Mouse (Mus musculus): ENCODE measurements around the gene Cux2. TPM values are rescaled to one million over a fixed set of nuclear protein-coding genes. Genes with fewer than 3 reads are reported as not detected.

Cux2 gene
- total and polyA plus RNA-seq, 2 experiments from 2014 or later: 16.7 to 44.0 TPM

DNA sequence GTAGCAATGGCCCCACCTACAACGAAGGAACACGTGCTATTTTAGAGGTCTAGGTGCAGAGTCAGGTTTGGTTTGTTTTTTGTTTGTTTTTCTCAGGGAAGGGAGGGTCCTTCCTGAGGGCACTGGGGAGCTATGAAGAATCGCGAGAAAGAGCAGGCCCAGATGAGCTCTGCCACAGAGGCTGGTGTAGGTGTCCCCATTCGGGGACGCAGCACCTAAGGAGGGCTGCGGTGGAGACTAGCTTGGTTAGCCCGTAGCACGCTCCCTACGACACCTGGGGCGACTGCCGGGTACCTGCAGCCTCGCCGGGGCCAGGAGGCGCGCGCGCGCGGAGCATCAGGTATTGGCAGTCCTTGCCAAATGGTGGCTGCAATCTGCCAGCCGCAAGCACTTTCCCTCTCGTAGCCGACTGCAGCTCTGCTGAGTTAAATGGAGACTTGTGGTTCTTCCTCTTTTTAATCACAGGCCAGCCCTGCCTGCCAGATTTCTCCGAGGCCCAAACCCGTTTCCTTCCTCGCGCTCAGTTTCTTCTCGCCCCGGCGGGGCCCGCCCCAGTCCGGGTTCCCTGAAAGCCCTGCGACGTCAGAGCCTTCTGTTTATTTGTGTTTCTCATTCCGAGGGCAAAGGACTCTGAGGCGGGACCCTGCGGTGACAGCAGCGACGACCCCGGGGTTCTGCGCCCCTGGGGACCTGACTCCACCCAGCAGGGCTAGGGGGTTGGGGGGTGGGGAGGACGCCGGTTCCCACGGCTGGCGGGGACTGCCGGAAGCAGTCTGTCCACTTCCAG is 211.4 kb downstream of the Cux2 start:
- ATAC-seq (no peak), DNase-seq (peak; percentile 57)
- Histone ChIP-seq H3K27me3 (ENCODE audit: insufficient read depth, low read length) (no peaks in the 10 kb centered on the region; the same call in 1 of the 2 replicates), H3K9me3 (ENCODE audit: low read length) (no peaks in the 10 kb centered on the region), H3K4me3 (ENCODE audit: low read depth, low read length) (peak overlapping the region; percentile 31), H3K27ac (ENCODE audit: low read depth, low read length) (no peak overlapping the region), H3K36me3 (ENCODE audit: insufficient read depth) (no peaks in the 10 kb centered on the region), H3K9ac (peak overlapping the region; percentile 33; the same call in 1 of the 2 replicates), H3K4me1 (ENCODE audit: insufficient read depth) (peaks cover 17% of the 10 kb centered on the region), H3K4me2 (ENCODE audit: low read depth) (peak overlapping the region; percentile 95)
- WGBS: 1% methylated on average over 46 of the region's 46 CpGs
- no peak for TF ChIP-seq CTCF (IDR thresholded peaks at IDR 0.05; ENCODE audit: low read depth)

DNA sequence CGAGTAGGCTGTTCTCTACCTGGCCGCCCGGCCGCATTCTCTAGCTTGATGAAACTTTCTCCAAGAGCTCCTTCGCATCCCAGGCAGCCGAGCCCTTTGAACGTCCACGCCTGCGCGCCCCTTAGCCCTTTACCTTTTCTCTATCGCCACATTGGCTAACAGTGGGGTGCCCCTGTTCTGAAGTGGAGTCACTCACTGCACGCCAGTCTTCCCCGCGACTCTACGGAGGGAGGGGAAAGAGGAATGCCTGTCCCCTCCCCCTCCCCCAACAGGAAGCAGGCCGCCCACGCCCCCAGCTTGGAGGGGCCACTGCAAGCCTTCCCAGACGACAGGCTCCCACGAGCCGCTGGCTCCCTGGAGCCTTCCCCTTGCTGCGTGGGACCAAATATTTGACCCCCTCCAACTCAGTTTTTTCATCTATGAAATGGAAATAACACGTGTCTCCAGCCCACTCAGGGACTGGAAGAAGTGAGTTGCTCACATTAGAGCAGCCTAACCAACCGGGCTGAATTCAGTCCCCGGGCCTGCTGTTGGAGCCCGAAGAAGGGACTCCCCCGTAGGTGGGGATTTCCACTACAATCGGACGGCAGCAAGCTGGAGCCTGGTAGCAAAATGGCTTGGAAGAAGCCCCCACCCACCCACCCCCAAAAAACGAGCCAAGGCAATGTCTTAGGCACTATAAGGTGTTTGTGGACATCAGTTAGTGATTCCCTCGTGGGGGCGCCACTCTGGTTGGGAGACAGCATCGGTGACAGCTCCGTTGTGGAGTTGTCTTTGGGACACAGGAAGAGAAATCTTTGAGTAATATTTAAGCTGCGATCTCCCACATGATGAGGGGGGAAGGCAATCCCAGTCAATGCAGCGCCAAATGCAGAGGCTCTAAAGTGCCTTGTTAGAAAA is 212.2 kb downstream of the Cux2 start, which contains the start of gene Sh2b3:
Gene Sh2b3 (minus strand): TSS at position 206 of the 900 bp plus-strand sequence.
- ATAC-seq: 0 out of 2 replicates have a peak, but pooled peaks have one; percentile 8

DNA sequence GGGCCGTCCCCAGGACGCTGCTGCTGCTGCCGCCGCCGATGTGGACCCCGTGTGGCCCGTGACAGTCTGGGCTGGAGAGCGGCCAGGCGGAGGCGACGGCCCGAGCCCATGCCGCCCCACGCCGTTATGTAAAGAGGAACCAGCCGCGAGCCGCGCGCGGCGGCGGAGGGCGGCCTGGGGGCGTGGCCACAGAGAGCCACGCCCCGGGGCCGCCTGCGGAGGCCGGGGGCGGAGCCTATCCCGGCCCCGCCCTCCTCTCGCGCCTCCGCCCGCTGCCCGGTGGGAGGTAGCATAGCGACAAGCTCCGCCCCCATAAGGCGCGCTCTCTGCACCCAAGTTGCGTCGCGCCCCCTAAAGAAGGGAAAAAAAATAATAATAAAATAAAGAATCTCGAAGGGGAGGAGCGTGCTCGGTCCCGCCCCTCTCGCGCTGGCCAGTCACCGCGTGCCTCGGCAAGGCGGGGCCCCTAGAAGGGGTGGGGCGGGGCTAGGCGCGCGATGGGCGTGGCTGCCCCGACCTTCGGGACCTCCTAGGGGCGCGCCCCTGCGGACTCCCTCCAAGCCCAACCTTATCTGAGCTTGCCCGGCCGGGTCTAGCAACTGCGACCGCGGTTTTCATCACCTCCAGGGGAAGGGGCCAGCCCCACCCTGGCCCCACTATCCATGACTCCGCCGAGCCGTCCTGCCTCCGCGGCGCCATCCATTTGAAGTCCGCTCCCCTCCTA is 213.0 kb downstream of the Cux2 start:
- DNase-seq: peak; percentile 87
- ATAC-seq: peak; percentile 72
- H3K9ac ChIP-seq: peak overlapping the region; percentile 69
- H3K27ac ChIP-seq (ENCODE audit: low read depth, low read length): peak overlapping the region; percentile 50; the same call in 1 of the 2 replicates
- H3K9me3 ChIP-seq (ENCODE audit: low read length): no peaks in the 10 kb centered on the region
- peak overlapping the region; percentile 95 for H3K4me2 ChIP-seq (ENCODE audit: low read depth)
- H3K36me3 ChIP-seq (ENCODE audit: insufficient read depth): no peaks in the 10 kb centered on the region
- TF ChIP-seq CTCF (IDR thresholded peaks at IDR 0.05; ENCODE audit: low read depth): no peak
- peak overlapping the region; percentile 80 for H3K4me3 ChIP-seq (ENCODE audit: low read depth, low read length)
- H3K27me3 ChIP-seq (ENCODE audit: insufficient read depth, low read length): no peaks in the 10 kb centered on the region; the same call in 1 of the 2 replicates
- 1% methylated on average over 63 of the region's 77 CpGs for WGBS
- peaks cover 17% of the 10 kb centered on the region for H3K4me1 ChIP-seq (ENCODE audit: insufficient read depth)

More for the DNA sequence above, 212.2 kb downstream of the Cux2 start, which contains the start of gene Sh2b3:
- Histone ChIP-seq H3K4me2 (ENCODE audit: low read depth) (peak within 1 kb of the TSS; percentile 95), H3K4me3 (ENCODE audit: low read depth, low read length) (peak within 1 kb of the TSS; percentile 80), H3K27me3 (ENCODE audit: insufficient read depth, low read length) (no peaks in the 10 kb centered on the region; the same call in 1 of the 2 replicates), H3K9ac (peak within 1 kb of the TSS; percentile 69), H3K27ac (ENCODE audit: low read depth, low read length) (peak within 1 kb of the TSS; percentile 50; the same call in 1 of the 2 replicates), H3K9me3 (ENCODE audit: low read length) (no peaks in the 10 kb centered on the region), H3K4me1 (ENCODE audit: insufficient read depth) (peaks cover 17% of the 10 kb centered on the region), H3K36me3 (ENCODE audit: insufficient read depth) (no peaks in the 10 kb centered on the region)
- WGBS: 2% methylated on average over 35 of the region's 35 CpGs
- TF ChIP-seq CTCF (IDR thresholded peaks at IDR 0.05; ENCODE audit: low read depth): peak; percentile 23
- no peak for DNase-seq

DNA sequence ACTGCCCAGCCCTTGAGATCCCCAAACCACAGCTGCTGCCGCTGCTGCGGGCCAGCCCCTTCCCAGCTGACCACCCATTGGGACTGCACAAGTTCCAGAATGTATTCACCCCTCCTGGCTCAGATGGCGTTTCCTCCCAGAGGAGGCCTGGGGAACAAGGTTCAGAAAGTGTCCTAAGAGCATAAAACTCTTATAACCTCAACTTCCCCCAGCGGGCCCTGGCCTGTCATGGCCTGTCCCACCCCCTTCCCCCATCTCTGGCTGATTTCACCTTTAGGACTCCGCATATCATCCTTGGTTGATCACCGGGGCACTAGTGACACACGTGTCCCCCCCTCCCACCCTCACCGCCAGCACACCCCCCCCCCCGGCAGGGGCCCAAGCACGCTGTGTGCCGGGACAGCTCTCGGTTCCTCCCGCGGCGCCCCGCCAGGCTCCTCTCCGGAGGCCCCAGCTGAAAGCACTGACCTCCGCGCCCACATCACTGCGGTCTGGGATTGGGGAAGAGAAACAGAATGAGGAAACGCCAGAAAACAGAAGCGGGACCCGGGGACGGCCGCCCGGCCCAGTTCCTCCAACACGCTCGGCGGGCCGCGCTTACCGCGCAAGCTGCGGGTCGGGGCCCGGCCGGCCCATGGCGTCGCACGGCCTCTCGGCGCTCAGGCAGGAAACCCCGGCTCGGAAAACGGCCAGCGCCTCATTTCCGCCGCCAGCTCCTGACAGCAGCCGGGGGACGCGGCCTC is 213.8 kb downstream of the Cux2 start:
- H3K4me3 ChIP-seq (ENCODE audit: low read depth, low read length): peak overlapping the region; percentile 80
- no peaks in the 10 kb centered on the region for H3K9me3 ChIP-seq (ENCODE audit: low read length)
- DNase-seq (no peak), ATAC-seq (0 out of 2 replicates have a peak, but pooled peaks have one; percentile 1)
- peak overlapping the region; percentile 95 for H3K4me2 ChIP-seq (ENCODE audit: low read depth)
- H3K36me3 ChIP-seq (ENCODE audit: insufficient read depth): no peaks in the 10 kb centered on the region
- TF ChIP-seq CTCF (IDR thresholded peaks at IDR 0.05; ENCODE audit: low read depth): no peak
- H3K9ac ChIP-seq: peak overlapping the region; percentile 69
- no peaks in the 10 kb centered on the region; the same call in 1 of the 2 replicates for H3K27me3 ChIP-seq (ENCODE audit: insufficient read depth, low read length)
- WGBS: 1% methylated on average over 47 of the region's 51 CpGs
- H3K4me1 ChIP-seq (ENCODE audit: insufficient read depth): peaks cover 17% of the 10 kb centered on the region
- H3K27ac ChIP-seq (ENCODE audit: low read depth, low read length): peak overlapping the region; percentile 50; the same call in 1 of the 2 replicates

GRCm38 (mm10) chr5:121834991-121835747 is 214.7 kb downstream of the Cux2 start:
- no peak for TF ChIP-seq CTCF (IDR thresholded peaks at IDR 0.05; ENCODE audit: low read depth)
- H3K36me3 ChIP-seq (ENCODE audit: insufficient read depth): no peaks in the 10 kb centered on the region
- WGBS: 45% methylated on average over 12 of the region's 12 CpGs
- DNase-seq: no peak
- H3K4me1 ChIP-seq (ENCODE audit: insufficient read depth): peaks cover 17% of the 10 kb centered on the region
- ATAC-seq: no peak
- no peaks in the 10 kb centered on the region; the same call in 1 of the 2 replicates for H3K27me3 ChIP-seq (ENCODE audit: insufficient read depth, low read length)
- H3K4me2 ChIP-seq (ENCODE audit: low read depth): peak overlapping the region; percentile 95
- H3K27ac ChIP-seq (ENCODE audit: low read depth, low read length): no peak overlapping the region
- no peak overlapping the region for H3K9ac ChIP-seq
- peak overlapping the region; percentile 80 for H3K4me3 ChIP-seq (ENCODE audit: low read depth, low read length)
- no peaks in the 10 kb centered on the region for H3K9me3 ChIP-seq (ENCODE audit: low read length)

Measured in forebrain, postnatal 0 days (tissue).